In genomic region chr11:70724706-70725105, GRCm38 (mm10) we compare ENCODE assay signal across 24 mouse cellular contexts.
"Had no signal": no experiment of that assay in that cellular context is flagged by ENCODE, and none has a peak within 500 bp of the region (broad histone marks: within the 10 kb centered on the region; RNA-seq: fewer than 3 reads in every experiment).

No protein-coding gene starts in this region.

- H3K9me3 ChIP-seq: heart, embryonic 10.5 days; heart, embryonic 12.5 days; hindbrain, embryonic 10.5 days; hindbrain, embryonic 12.5 days; intestine, embryonic 15.5 days; limb, embryonic 13.5 days; limb, embryonic 15.5 days; liver, embryonic 12.5 days had no signal

- H3K4me2 ChIP-seq: heart, embryonic 12.5 days; hindbrain, embryonic 12.5 days; hindbrain, embryonic 14.5 days; intestine, embryonic 15.5 days; limb, embryonic 13.5 days; limb, embryonic 15.5 days; liver, embryonic 12.5 days had no signal

- H3K4me1 ChIP-seq: heart, embryonic 12.5 days; hindbrain, embryonic 10.5 days; hindbrain, embryonic 12.5 days; intestine, embryonic 15.5 days; limb, embryonic 13.5 days; limb, embryonic 15.5 days; liver, embryonic 12.5 days had no signal

- H3K27me3 ChIP-seq: heart, embryonic 12.5 days; hindbrain, embryonic 12.5 days; intestine, embryonic 15.5 days; limb, embryonic 13.5 days; limb, embryonic 15.5 days had no signal

- ATAC-seq: forebrain, postnatal 0 days; hindbrain, embryonic 16.5 days; inflammation-experienced regulatory T-cells, adult 6 months; intestine, embryonic 15.5 days; intestine, postnatal 0 days; liver, embryonic 12.5 days had no signal

- H3K9ac ChIP-seq: forebrain, postnatal 0 days; heart, embryonic 12.5 days; hindbrain, embryonic 12.5 days; hindbrain, embryonic 14.5 days; intestine, embryonic 15.5 days; limb, embryonic 13.5 days; limb, embryonic 15.5 days; liver, embryonic 12.5 days; liver, embryonic 14.5 days had no signal

- H3K27ac ChIP-seq: gastrocnemius, adult 2 months; heart, embryonic 10.5 days; hindbrain, embryonic 10.5 days; hindbrain, embryonic 12.5 days; hindbrain, embryonic 14.5 days; intestine, embryonic 15.5 days; limb, embryonic 13.5 days; limb, embryonic 15.5 days; liver, embryonic 12.5 days; liver, embryonic 14.5 days had no signal

- H3K4me3 ChIP-seq: gastrocnemius, adult 2 months; heart, embryonic 10.5 days; heart, embryonic 12.5 days; hindbrain, embryonic 10.5 days; hindbrain, embryonic 12.5 days; intestine, embryonic 15.5 days; limb, embryonic 13.5 days; limb, embryonic 15.5 days; liver, embryonic 12.5 days had no signal

- DNase-seq: forebrain, postnatal 0 days; gastrocnemius, adult 2 months; gastrocnemius, postnatal 10 days; gastrocnemius, postnatal 25 days; heart, adult 18-20 months; heart, postnatal 10 days; heart, postnatal 4 days; layer of hippocampus, adult 9-11 months; layer of hippocampus, postnatal 36 days; left cerebral cortex, postnatal 4 days; lung, adult 18-20 months had no signal
